Mouse (Mus musculus) inflammation-experienced regulatory T-cells (primary cell): ENCODE results near the gene Plxna1. TPM values are rescaled to one million over a fixed set of nuclear protein-coding genes. Genes with fewer than 3 reads are reported as not detected.

Experiments used
- polyA plus RNA-seq, 2 experiments: library from polyadenylated mRNA; unstranded; fragments of 100-300 nt; shearing (Covaris generic); gene quantifications; one replicate each; pipeline ENCODE4 v1.2.1; 2017

Plxna1 gene
- polyA plus RNA-seq: 1 to 10 TPM; 3.9 to 4.6 TPM

GRCm38 (mm10) chr6:89362281-89363106 lies at the start of gene Plxna1:
Gene Plxna1 (minus strand): TSS chr6:89362620.

Other genes starting within 250 kb of the Plxna1 start
- 1 to 10 TPM; 2.7 to 4.7 TPM for gene Chchd6, start 233.0 kb upstream of the Plxna1 start, polyA plus RNA-seq